Mouse (Mus musculus): ENCODE data around the gene Nkrf.
A peak's percentile ranks its signal among the peaks of the same experiment; 100 is the strongest.

Gene Nkrf

DNA sequence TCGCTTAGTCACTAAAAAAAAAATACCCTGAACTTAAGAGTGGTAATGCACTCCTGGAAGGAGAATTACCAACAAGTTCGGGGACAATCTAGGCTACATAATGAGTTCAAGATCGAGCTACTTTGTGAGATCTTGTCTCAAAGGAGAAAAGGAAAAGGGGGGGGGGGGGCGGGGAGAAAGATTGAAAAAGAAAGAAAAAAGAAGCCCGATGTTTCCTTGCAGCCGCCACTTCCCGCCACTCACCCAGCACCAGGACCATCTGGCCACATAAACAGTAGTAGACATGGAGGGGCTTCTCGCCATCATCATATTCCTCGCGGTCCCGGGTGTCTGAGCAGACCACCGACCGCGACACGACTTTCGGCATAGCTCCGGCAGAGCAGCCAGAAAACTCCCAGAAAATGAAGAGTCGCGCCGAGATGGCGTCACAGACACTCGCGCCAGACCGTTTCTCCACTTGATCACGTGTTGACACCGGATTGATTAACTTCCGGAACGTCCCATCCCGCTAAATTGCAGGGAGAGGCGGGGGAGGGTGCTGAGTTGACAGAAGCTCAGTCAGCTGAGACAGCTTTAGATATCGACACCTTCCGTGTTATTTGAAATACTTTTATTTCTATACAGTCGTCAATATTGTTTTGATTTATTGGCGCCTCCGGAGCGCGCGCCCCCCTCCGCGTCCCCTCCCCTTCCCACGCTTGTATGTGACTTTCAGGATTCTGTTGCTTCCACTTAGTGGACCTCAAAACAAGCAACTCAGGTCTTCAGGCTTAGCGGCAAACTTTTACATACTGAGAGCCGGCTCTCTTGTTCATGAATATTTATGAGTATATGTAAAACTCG is 38.7 kb downstream of the Nkrf start:
- peak; percentile 76 to 85 for DNase-seq (ENCODE audit: low spot score in 2 of 2)

DNA sequence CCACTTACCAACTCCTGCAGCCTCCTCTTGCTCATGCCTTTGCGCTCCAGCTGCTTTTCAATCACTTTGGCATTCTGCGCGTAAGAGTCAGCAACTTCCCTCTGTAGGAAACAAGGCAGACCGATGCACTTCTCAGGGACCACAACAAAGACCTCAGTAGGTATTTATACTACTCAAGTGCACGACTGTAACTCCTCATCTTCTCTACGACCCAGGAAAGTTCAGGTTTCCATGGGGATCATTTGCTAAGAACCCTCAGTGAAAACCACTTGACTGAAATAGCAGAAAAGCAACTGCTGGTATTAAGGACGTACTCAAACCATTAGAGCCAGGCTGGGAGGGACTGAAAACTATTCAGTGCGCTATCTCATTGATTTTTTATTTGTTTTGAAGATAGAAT is 50.1 kb downstream of the Nkrf start:
- no peak for DNase-seq (ENCODE audit: low spot score in 2 of 2)

DNA sequence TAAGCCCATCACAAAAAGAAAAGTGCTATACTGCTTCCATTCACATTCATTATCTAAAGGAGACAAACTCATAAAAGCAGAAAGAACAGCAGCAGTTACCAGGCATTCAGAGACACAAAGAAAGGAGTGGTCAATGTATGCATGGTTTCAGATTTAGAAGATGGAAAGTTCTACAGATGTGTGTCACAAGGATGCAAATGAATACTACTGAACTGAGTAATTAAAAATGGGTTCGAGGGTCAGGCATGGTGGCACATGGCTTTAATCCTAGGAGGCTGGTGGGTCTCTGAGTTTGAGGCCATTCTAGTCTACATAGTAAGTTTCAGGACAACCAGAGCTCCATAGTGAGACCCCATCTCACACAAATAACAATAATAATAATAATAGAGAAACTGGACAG is 55.5 kb downstream of the Nkrf start:
- no peak for DNase-seq (ENCODE audit: low spot score in 2 of 2)

DNA sequence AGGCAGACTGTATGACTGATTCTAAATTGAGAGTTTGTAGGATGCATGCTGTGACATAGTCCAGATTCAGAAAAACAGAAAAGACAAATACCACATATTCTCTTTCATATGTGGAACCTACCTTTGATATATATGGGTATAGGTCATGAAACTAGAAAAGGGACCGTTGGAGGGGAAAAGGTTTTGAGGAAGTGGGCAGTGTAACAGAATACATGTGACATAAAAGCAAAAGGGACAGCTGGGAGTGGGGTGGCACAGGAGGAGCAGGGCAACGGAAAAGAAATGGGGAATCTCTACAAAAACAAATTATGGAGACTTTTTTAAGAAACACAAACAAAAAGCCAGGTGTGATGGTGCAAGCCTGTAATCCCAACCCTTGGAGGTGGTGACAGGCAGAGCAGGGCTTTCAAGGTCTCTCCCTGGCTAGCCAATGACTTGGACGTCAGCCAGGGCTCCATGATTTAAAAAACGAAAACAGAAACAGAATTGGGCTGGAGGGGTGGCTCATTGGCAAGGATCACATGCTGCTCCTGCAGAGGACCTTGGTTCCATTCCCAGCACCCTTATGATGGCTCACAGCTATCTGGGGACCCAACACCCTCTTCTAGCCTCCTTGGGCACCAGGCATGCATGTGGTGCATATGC is 59.2 kb downstream of the Nkrf start:
- DNase-seq (ENCODE audit: low spot score in 2 of 2): no peak

DNA sequence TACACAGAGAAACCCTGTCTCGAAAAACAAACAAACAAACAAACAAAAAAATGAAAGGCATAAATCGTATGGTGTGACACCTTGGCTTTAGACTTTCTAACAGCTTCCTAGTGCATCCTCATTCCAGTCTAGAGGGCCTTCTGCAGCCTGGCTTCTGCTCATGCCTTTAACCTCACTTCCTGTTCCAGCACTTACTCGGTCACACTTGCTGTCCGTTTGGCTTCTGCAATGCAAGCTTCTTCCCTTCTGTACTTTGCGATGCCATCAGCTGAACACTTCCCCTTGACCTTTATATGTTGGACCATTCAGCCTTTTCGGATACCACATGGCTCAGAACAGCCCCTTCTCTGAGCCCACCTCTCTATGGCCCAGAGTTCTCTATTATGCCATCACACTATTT is 61.0 kb downstream of the Nkrf start:
- no peak for DNase-seq (ENCODE audit: low spot score in 2 of 2)

DNA sequence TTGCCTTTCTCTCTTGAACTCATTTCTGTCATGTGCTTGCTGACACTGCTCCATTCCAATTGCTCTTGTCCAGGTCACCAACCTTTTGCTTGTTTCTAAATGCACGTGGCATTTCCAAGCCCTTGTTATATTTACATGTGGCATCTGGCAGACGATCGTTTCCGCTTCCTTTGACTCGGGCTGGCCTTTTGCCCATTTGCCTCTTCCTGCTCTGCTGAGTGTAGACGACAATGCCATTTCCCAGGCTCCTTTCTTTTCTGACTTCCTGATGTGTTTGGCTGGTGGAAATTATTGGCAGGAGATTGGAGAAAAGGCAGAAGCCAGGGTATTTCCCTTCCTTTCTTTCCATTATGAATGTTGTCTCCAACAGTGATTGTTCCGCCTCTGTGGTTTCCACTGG is 63.3 kb downstream of the Nkrf start:
- peak; percentile 32 to 51 for DNase-seq (ENCODE audit: low spot score in 2 of 2)

Data from heart, adult 9 months (tissue).